Mouse (Mus musculus): Measurements from ENCODE around the gene Cdh4. TPM values are rescaled to one million over a fixed set of nuclear protein-coding genes. Genes with fewer than 3 reads are reported as not detected.

The Cdh4 gene
- polyA plus RNA-seq, 1 experiment, result not detected

DNA sequence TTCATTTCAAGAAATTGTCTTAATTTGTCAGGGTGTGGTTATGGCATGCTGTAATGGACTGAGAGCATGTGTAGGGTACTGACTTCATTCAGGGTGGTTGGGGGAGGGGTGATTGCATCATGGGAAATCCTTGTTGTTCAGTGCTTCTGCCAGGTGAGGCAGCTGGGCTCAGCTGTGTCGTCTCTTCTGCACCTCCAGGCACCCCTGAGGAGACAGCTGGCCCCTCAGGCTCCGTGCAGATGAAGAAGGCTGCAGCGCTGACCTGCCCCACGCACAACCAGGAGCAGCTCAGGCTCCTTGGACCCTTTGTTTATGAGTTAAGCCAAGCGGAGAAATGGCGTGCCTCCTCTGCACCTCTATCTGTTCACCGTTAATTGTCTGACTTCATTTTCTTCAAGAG, 77.7 kb downstream of the Cdh4 start:
- TF ChIP-seq GATA1 (IDR thresholded peaks at IDR 0.05; ENCODE audit: low read length), result no peak

DNA sequence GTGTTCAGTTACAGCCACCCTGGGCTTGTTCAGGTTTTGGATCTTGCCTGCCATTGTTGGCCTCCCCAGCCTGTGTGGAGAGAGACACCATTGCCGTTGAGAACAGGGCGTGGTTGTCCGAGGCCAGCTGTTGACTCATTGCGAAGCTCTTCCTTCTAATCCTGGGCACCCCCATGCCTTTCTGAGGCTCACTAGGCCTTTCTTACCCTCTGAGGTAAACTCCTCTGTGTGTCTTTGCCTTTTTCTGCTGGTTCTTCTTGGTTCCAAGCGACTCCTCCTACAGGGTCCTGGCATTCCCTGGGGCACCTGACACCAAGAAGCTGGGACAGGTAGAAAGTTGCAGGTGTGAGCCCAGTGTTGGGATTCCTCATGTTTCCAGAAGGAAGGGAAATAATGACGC, 78.7 kb downstream of the Cdh4 start:
- TF ChIP-seq GATA1 (IDR thresholded peaks at IDR 0.05; ENCODE audit: low read length), result no peak

DNA sequence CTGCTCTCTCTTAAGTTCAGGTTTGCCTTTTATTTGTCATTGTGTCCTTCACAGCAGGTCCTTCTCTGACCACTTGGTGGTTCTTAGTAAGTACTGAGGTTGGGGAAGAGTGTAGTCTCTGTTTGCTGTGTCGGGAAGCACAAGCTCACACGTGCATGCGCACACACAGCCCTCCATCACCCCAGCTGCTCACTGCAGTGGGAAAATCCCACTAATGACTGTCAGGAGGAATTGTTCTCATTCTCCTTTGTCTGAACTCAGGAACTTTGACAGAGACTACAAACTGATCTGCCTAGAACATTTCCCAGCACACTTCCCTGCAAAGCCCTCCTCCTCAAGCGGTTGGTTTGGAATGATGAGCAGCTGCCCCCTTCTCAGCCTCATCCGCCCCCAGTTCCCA, 79.2 kb downstream of the Cdh4 start:
- no peak for TF ChIP-seq GATA1 (IDR thresholded peaks at IDR 0.05; ENCODE audit: low read length)

DNA sequence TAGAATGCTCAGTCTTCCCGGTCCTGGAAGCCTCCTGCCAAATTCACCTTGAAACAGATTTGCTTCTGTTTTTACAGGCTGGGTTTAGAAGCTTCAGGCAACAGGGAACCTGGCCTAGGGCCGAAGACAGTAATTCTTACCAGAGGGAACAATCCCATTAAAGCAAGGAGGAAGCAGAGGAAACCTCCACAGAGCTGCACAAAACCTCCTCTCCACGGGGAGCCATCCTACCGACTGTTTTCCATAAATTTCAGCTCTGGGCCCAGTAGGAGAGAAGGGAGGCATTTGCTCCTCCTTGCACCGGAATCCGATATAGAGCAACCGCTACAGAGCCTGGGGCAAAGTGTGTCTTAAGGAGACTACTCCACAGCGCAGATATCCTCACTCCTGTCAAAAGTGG, 79.9 kb downstream of the Cdh4 start:
- TF ChIP-seq GATA1 (IDR thresholded peaks at IDR 0.05; ENCODE audit: low read length), result no peak

DNA sequence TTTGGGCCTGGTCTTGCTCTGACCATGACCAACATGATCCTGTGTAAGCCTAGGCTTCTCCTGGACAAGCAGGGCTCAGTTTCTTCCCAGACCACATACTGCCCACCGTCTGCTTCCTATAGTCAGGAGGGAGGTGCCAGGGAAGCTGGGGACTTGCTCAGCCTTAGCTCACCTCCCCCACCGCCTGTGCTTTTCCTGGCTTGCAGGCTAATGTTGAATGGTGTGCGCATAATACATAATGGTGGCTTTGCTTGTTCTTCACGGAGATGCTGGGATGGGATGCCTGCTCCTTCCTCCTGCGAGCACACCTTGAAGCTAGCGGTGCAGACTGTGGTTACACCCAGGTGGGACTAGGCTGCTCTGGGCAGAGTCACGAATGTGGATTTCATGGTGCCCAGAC, 84.7 kb downstream of the Cdh4 start:
- no peak for TF ChIP-seq GATA1 (IDR thresholded peaks at IDR 0.05; ENCODE audit: low read length)

DNA sequence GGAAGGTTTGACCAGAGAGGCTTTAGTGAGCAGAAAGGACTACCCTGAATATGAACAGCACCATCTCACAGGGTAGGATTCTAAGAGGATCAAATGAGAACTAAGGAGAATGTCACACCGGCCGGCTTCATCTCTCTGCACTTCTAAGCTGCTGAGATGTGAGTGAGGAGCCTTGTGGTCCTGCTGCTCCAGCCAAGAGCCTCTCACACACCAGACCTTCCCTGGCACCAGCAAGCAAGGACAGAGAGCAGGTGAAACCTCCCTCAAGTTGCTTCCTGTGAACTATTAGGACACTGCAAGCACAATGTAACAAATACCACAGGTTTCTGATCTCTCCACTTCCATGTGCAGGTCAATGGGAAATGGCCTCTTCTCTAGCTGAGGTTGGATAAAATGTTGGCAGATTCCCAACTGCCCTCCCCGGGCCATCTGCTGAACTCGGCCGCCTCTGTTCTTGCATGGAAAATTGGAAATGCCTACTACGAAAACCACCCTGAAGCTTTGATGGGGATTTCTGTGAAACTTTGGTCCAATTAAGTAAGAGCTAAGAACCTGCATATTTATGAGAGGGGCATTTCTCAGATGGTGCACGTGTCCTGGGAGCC, 88.3 kb downstream of the Cdh4 start:
- no peak for TF ChIP-seq GATA1 (IDR thresholded peaks at IDR 0.05; ENCODE audit: low read length)

DNA sequence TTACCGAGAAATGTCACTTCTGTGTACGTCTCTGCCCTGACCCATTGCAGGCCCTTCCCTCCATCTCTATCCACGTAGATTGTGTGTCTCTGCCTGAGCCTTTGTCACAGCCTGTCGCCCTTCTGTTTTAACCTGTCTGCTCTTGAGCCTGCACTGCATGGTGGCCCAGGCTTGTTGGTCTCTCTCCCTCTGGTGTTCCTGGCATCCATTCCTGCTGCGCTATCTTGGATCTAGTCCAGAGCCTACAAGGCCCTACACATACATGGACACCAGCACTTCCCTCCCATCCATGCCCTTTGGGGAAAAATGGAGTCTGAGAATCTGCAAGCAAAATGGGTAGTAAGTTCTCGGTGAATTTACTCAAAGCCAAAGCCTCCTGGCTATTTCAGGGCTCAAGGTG, 91.0 kb downstream of the Cdh4 start:
- TF ChIP-seq GATA1 (IDR thresholded peaks at IDR 0.05; ENCODE audit: low read length), result no peak

DNA sequence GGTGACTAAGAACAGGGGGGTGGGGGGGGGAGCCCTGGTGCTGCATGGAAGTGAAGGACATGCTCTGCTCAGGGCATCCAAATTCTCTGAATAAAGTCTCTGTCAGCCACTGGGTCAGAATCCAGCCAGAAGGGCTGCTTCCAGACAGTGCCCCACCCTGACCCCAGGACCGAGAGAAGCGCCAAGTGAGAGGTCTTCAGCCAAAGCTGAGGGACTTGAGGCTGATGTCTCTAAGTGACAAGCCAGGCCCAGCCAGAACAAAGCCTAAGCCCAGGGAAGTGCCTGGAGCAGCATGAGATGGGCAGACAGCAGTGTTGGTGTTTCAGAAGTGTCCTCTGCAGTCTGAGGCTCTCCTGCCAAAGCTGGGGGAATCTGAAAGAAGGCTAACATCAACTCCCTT, 91.7 kb downstream of the Cdh4 start:
- TF ChIP-seq GATA1 (IDR thresholded peaks at IDR 0.05; ENCODE audit: low read length), result no peak

DNA sequence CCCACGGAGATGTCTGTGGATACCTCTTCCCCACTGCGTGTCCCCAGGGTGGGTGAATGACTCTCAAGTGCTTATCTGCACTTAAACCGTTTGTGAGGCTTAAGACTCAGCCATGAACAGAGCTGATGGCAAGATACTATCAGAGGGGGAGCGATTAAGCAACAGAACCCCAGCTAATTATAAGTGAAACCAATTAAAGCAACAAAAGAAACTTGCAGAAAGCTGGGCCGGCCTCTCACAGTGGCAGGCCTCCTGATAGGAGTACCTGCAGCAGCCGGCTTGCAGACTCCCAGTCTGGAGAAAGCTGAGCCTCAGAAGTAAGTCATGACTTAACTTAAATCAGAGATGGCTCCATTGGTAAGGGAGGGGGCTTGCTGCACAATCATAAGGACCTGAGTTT, 93.0 kb downstream of the Cdh4 start:
- no peak for TF ChIP-seq GATA1 (IDR thresholded peaks at IDR 0.05; ENCODE audit: low read length)

DNA sequence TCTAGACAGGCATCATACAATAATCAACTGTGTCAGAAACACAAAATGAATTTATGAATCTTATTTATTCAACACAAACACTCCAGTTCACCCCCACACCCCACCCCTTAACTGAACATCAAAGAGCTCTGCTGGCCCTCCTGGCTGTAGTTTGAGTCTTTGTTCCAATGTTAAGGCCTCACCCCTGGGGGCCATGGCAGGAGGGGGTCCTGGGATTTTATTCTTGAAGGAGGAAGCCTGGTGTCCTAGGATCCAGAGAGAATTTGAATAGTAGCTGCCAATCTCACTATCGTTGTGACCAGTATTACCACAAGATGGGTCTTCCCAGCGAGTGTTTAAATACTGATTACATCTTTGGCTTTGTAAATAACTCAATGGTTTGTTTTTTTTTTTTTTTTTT, 94.5 kb downstream of the Cdh4 start:
- no peak for TF ChIP-seq GATA1 (IDR thresholded peaks at IDR 0.05; ENCODE audit: low read length)

DNA sequence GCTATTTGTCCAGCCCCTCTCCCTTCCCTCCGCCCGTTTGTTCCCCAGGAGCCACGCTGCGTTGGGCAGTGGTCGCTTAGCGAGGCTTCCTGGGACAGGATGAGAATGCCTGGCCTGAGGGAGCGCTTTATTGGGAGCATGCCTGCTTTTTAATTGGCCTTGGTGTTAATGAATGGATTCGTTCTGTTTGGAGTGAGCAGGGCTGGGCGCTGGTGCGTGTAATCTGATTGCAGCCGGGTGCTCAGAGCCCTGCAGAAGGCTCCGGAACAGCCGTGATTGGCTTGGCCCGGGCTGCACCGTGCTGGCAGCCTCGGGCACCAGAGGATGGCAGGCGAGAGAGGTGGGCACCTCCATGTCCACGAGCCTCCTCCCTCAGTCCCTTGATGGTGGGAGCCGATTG, 95.2 kb downstream of the Cdh4 start:
- no peak for TF ChIP-seq GATA1 (IDR thresholded peaks at IDR 0.05; ENCODE audit: low read length)

DNA sequence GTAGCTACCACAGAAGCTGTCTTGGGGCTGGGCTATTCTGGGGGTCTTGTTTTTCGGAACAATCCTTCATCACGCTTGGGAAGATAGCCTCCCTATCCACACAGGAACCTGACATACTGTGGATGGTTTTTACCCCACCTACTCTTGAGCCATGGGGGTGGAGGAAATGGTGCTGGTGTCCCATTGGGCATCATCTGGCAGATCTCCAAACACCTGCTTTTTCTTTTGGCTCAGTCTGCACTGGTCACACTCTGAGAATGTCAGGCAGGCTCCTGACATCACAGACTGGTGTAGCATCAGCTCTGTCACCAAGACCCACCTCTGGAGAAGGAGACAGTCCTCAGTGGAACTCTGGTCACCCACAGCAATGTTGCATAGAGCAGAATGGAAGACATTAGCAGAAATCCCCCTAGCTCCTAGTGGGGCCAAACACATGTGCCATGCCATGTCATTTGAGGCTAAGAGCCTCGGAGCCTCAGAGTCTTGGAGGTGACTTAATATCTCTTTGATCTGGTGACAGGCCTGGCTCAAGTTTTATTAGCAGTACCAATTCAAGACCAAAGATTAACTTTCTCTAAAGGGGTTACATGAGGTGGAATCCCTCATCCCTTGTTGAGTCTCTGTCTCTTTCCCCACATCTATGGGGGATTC, 95.7 kb downstream of the Cdh4 start:
- TF ChIP-seq GATA1 (IDR thresholded peaks at IDR 0.05; ENCODE audit: low read length), result no peak

DNA sequence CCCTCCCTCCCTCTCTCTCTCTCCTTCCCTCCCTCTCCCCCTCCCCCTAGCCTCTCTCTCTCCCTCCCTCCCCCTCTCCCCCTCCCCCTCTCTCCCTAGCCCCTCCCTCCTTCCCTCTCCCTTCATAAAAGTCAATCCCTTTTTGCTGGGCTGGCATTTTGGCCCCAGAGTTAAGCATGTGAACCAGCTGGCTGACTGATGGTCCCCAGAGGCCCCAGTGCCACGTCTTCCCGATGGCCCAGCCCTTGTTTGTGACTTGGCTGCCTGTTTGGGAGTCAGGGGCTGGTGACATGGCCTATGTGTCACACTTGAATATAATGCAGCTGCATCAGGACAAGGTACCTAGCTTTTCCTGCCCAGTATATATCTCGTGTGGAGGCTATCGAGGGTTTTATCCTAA, 96.3 kb downstream of the Cdh4 start:
- no peak for TF ChIP-seq GATA1 (IDR thresholded peaks at IDR 0.05; ENCODE audit: low read length)

DNA sequence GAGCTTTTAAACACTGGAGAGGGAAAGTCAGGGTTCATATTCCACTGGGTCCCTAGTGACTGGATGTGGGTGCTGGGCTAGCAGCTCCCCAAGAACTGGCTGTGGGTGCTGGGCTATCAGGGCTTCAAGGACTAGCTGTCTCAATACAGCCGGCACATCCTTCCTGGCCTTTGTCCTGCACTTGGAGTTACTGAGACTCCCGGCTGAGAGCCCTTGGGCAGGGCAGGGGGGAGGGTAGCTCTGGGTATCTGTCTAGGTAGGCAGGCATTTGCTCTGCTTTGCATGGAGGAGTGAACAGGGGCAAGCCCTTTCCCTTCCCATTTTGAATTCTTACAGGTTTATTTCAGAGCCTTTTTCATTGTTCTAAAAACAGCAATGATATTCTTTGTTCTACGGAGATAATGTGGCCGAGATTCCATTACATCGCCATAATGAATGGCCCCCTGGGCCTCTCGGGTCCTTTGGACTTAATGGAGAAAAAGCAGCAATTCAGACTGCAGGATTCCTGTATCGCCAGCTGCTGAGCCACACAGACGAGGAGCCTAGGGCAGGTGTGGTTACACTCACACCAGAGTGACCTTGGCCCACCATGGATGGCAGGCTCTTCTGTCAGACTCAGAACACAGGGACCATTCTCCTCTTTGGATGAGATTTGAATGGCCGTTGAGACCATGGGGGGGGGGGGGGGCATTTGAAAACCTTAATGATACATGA, 97.5 kb downstream of the Cdh4 start:
- TF ChIP-seq GATA1 (IDR thresholded peaks at IDR 0.05; ENCODE audit: low read length), result no peak

DNA sequence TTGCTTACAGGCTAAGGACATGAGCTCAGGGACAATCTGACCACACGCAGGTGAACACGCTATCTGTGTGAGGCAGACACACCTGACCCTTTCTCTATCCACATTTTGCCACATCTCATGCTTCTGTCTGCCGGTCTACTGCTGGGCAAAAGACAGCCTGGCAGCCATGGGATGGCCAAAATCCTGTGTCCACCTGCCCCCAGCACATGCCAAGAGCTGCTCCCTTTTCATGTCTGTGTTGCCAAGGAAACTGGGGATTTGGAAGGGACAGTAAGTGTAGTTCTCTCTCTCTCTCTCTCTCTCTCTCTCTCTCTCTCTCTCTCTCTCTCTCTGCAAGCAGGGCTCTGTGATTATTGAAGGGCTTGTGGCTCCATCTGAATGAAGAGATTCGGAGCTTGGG, 98.9 kb downstream of the Cdh4 start:
- no peak for TF ChIP-seq GATA1 (IDR thresholded peaks at IDR 0.05; ENCODE audit: low read length)

DNA sequence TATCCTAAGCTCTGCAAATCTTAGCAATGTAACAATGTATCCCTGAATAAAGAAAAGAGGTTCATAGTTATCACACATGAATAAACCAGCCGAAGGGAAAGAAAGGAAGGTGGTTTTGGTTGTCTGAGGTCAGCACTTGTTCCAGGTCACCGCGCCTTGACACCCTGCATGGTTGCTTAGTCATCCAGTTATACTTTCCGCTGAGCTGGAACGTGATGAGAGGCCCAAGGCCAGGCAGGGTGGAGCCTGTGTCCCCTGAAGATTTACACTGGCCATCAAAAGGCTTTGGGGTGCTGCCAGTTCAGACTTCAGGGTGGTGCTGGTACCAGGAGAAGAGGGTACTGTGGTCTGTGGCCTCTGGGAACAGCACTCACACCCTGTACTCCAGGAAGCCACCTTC, 105.4 kb downstream of the Cdh4 start:
- TF ChIP-seq GATA1 (IDR thresholded peaks at IDR 0.05; ENCODE audit: low read length), result no peak

DNA sequence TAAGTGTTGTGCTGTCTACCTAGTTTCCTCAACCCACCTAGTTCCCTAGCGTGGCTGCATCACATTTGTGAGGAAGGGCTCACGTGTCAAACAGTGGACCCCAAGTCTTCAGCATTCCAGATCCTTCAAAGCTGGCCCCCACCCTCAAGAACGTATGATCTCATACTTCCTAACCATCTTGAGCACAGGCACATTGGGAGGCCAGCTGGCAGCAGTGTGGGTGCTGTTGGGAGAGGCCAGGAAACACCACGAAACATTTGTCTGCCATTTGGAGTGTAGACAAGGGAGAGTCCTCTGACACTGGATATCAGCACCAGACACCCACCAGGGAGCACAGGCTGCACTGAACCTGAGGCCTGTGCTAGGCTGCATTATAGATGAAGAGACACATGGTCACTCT, 113.7 kb downstream of the Cdh4 start:
- no peak for TF ChIP-seq GATA1 (IDR thresholded peaks at IDR 0.05; ENCODE audit: low read length)

Measured in G1E-ER4 (cell line).